Mouse (Mus musculus) kidney, adult 2 months (tissue): Measurements from ENCODE around the gene Fibcd1.

ENCODE experiments used
- CTCF ChIP-seq: fragments of 200-500 bp; conservative IDR thresholded peaks from 2 replicates; pipeline ENCODE4 v1.5.1; 2011; ENCODE audit warnings: low read depth, mild to moderate bottlenecking, control low read depth, low read length, moderate library complexity, mixed read lengths; ENCODE audit not compliant: insufficient read depth, insufficient read length
- POLR2A ChIP-seq: fragments of 200-500 bp; IDR thresholded peaks from one replicate; pipeline ENCODE4 v1.6.1; 2011; ENCODE audit warnings: low read depth, low read length, control low read depth

DNA sequence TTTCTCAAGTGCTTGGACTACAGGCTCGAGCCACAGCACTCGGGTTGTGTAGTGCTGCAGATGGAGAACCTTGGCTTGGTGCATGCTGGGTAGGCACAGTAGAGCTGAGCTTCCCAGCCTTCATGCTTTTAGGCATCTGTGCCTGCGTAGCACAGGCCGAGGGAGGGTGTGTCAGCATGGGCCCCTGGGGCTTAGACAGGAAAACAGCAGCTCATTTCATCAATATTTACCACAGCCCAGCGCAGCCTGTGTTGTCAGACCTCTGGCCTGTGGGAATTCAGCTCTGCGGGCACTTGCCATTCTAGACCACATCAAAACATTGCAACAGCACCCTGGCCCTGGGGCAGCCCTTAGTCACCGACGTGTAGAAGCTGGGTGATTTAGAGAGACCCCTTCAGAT is 10.2 kb upstream of the Fibcd1 start:
- no peak for TF ChIP-seq CTCF
- no peak for TF ChIP-seq POLR2A
